21 mouse cellular contexts compared by ENCODE assay signal in the genomic region with DNA sequence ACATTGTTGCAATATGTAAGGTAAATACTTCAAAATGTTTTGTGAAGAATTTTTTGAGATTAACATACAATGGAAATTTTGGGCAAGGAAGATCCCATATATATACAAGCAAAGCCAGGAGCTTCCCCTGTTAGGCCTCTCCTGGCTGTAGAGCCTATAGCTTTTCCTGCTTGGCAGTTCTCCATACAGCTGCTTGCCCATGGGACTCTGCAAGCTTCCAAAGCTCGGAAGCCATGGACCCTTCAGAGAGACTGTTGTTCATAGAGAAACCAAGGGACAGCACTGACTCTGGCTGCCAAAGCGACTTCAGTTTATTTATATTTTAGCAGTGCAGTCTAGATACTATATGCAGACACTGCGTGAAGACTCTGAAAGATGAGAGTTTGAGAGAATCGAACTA. TPM values are rescaled to one million over a fixed set of nuclear protein-coding genes. Genes with fewer than 3 reads are reported as not detected.
DNase-seq lines count a peak whose midpoint lies in the region; ATAC-seq and TF ChIP-seq lines count a peak whose summit lies in the region.
"Had no signal": no experiment of that assay in that cellular context is flagged by ENCODE, and none has a peak within 500 bp of the region (broad histone marks: within the 10 kb centered on the region; RNA-seq: fewer than 3 reads in every experiment).

No protein-coding gene starts in this region.

- no peak for TF ChIP-seq CTCF in lung, embryonic 14.5 days (IDR thresholded peaks at IDR 0.05; ENCODE audit: low read depth)
- no peak for TF ChIP-seq CTCF in lung, adult 2 months (IDR thresholded peaks at IDR 0.05; ENCODE audit: insufficient read depth, low read length)

- TF ChIP-seq POLR2A in limb, embryonic 14.5 days (IDR thresholded peaks at IDR 0.05; ENCODE audit: borderline replicate concordance, extremely low read depth, insufficient read depth, insufficient read length): no peak
- no peak for TF ChIP-seq POLR2A in lung, adult 2 months (IDR thresholded peaks at IDR 0.05; ENCODE audit: borderline replicate concordance, extremely low read depth, low read depth, low read length)

- H3K4me1 ChIP-seq in embryonic facial prominence, embryonic 14.5 days (ENCODE audit: control insufficient read depth, insufficient read depth, low read length): no peaks in the 10 kb centered on the region
- no peaks in the 10 kb centered on the region for H3K4me1 ChIP-seq in embryonic facial prominence, embryonic 10.5 days
- no peaks in the 10 kb centered on the region for H3K4me1 ChIP-seq in limb, embryonic 14.5 days (ENCODE audit: control insufficient read depth, insufficient read depth, low read length)
- no peaks in the 10 kb centered on the region for H3K4me1 ChIP-seq in limb, embryonic 10.5 days
- H3K4me1 ChIP-seq in lung, embryonic 14.5 days (ENCODE audit: insufficient read depth): no peaks in the 10 kb centered on the region
- no peaks in the 10 kb centered on the region for H3K4me1 ChIP-seq in lung, adult 2 months (ENCODE audit: control insufficient read depth, insufficient read depth, low read length)

- no peak overlapping the region for H3K4me3 ChIP-seq in embryonic facial prominence, embryonic 14.5 days (ENCODE audit: low read depth, low read length)
- no peak overlapping the region for H3K4me3 ChIP-seq in embryonic facial prominence, embryonic 10.5 days
- no peak overlapping the region for H3K4me3 ChIP-seq in limb, embryonic 14.5 days (replicated peaks; ENCODE audit: low read length)
- no peak overlapping the region for H3K4me3 ChIP-seq in limb, embryonic 10.5 days
- H3K4me3 ChIP-seq in lung, embryonic 14.5 days (ENCODE audit: low read depth, low read length): no peak overlapping the region
- H3K4me3 ChIP-seq in lung, adult 2 months (replicated peaks; ENCODE audit: extremely low read depth, low read depth, low read length): no peak overlapping the region

- DNase-seq in embryonic facial prominence, embryonic 14.5 days (ENCODE audit: low spot score): peak; percentile 63
- no peak for DNase-seq in embryonic facial prominence, embryonic 10.5 days (ENCODE audit: low spot score)
- DNase-seq in limb, embryonic 14.5 days (ENCODE audit: low spot score): peak; percentile 52
- DNase-seq in limb, embryonic 10.5 days (ENCODE audit: low spot score): no peak
- peak; percentile 66 for DNase-seq in lung, embryonic 14.5 days
- no peak for DNase-seq in lung, adult 2 months
- DNase-seq: adrenal gland, adult 2 months; adrenal gland, adult 8-10 months; adrenal gland, postnatal 10 days; adrenal gland, postnatal 14 days; adrenal gland, postnatal 25 days; adrenal gland, postnatal 36 days; B cell, adult 2 months; cerebellum, adult 11 months; cerebellum, adult 11-12 months; cerebellum, adult 18-20 months had no signal

- ATAC-seq in embryonic facial prominence, embryonic 14.5 days (ENCODE audit: low read depth): peak; percentile 33; the same call in 1 of the 2 replicates
- ATAC-seq in limb, embryonic 14.5 days (ENCODE audit: low FRiP score, low read depth): no peak
- ATAC-seq in lung, embryonic 14.5 days (ENCODE audit: insufficient read depth): peak; percentile 73
- ATAC-seq: activated CD4-positive, CD25-positive, alpha-beta regulatory T cell, adult 4 months; CD4-positive, CD25-positive, alpha-beta regulatory T cell, adult 4 months; Patski had no signal

- H3K4me2 ChIP-seq in embryonic facial prominence, embryonic 14.5 days (ENCODE audit: low read depth, low read length): no peak overlapping the region
- no peak overlapping the region for H3K4me2 ChIP-seq in limb, embryonic 14.5 days (replicated peaks; ENCODE audit: low read depth, low read length, severe bottlenecking)
- no peak overlapping the region for H3K4me2 ChIP-seq in lung, embryonic 14.5 days

- H3K9ac ChIP-seq in embryonic facial prominence, embryonic 14.5 days (ENCODE audit: low read depth, low read length): no peak overlapping the region
- H3K9ac ChIP-seq in limb, embryonic 14.5 days (ENCODE audit: low read depth, low read length, severe bottlenecking): no peak overlapping the region
- no peak overlapping the region for H3K9ac ChIP-seq in lung, embryonic 14.5 days

- WGBS in embryonic facial prominence, embryonic 14.5 days: 62% methylated on average over 4 of the region's 4 CpGs
- WGBS in embryonic facial prominence, embryonic 10.5 days: 86% methylated on average over 4 of the region's 4 CpGs
- 72% methylated on average over 4 of the region's 4 CpGs for WGBS in limb, embryonic 14.5 days
- 86% methylated on average over 4 of the region's 4 CpGs for WGBS in limb, embryonic 10.5 days
- WGBS in lung, embryonic 14.5 days: 41% methylated on average over 4 of the region's 4 CpGs
- WGBS in lung, adult 2 months: 61% methylated on average over 4 of the region's 4 CpGs

- H3K27ac ChIP-seq in embryonic facial prominence, embryonic 14.5 days (replicated peaks; ENCODE audit: low read depth, low read length): no peak overlapping the region
- no peak overlapping the region for H3K27ac ChIP-seq in embryonic facial prominence, embryonic 10.5 days (replicated peaks)
- no peak overlapping the region for H3K27ac ChIP-seq in limb, embryonic 14.5 days (replicated peaks; ENCODE audit: low read depth, low read length)
- H3K27ac ChIP-seq in limb, embryonic 10.5 days: no peak overlapping the region
- no peak overlapping the region for H3K27ac ChIP-seq in lung, embryonic 14.5 days (ENCODE audit: low read depth)

- no peaks in the 10 kb centered on the region for H3K36me3 ChIP-seq in embryonic facial prominence, embryonic 14.5 days (ENCODE audit: control insufficient read depth, insufficient read depth, low read length)
- H3K36me3 ChIP-seq in embryonic facial prominence, embryonic 10.5 days (replicated peaks): no peaks in the 10 kb centered on the region
- no peaks in the 10 kb centered on the region for H3K36me3 ChIP-seq in limb, embryonic 14.5 days (ENCODE audit: control insufficient read depth, insufficient read depth, low read length)
- no peaks in the 10 kb centered on the region for H3K36me3 ChIP-seq in limb, embryonic 10.5 days
- H3K36me3 ChIP-seq in lung, embryonic 14.5 days (ENCODE audit: insufficient read depth): no peaks in the 10 kb centered on the region
- H3K36me3 ChIP-seq: G1E had no signal

- H3K27me3 ChIP-seq in embryonic facial prominence, embryonic 14.5 days (replicated peaks; ENCODE audit: control insufficient read depth, insufficient read depth, low read length): no peaks in the 10 kb centered on the region
- no peaks in the 10 kb centered on the region for H3K27me3 ChIP-seq in embryonic facial prominence, embryonic 10.5 days (replicated peaks; ENCODE audit: low read depth, poor library complexity, severe bottlenecking)
- H3K27me3 ChIP-seq in limb, embryonic 14.5 days (ENCODE audit: control insufficient read depth, insufficient read depth, low read length): no peaks in the 10 kb centered on the region
- no peaks in the 10 kb centered on the region for H3K27me3 ChIP-seq in limb, embryonic 10.5 days (ENCODE audit: low read depth, poor library complexity, severe bottlenecking)
- no peaks in the 10 kb centered on the region for H3K27me3 ChIP-seq in lung, embryonic 14.5 days (ENCODE audit: insufficient read depth, low read length)
- H3K27me3 ChIP-seq: CH12.LX had no signal

- no peaks in the 10 kb centered on the region for H3K9me3 ChIP-seq in embryonic facial prominence, embryonic 14.5 days (ENCODE audit: control insufficient read depth, low read length)
- H3K9me3 ChIP-seq in embryonic facial prominence, embryonic 10.5 days: no peaks in the 10 kb centered on the region
- no peaks in the 10 kb centered on the region for H3K9me3 ChIP-seq in limb, embryonic 14.5 days (ENCODE audit: control insufficient read depth, low read length)
- no peaks in the 10 kb centered on the region for H3K9me3 ChIP-seq in limb, embryonic 10.5 days (replicated peaks)
- no peaks in the 10 kb centered on the region for H3K9me3 ChIP-seq in lung, embryonic 14.5 days (ENCODE audit: low read depth, low read length)
- H3K9me3 ChIP-seq: G1E had no signal

RNA-seq across cellular contexts. Expression of a gene that starts 39.8 kb away (rescaled TPM):
- polyA plus RNA-seq in embryonic facial prominence, embryonic 14.5 days (2014; fragmentation: Nextera tagmentation; extraction: Ambion mirVana): 23.4 and 28.7 TPM in 2 replicates
- 52.5 and 60.3 TPM in 2 replicates for polyA plus RNA-seq in embryonic facial prominence, embryonic 10.5 days (2016; fragmentation: Nextera tagmentation; extraction: Ambion mirVana)
- polyA plus RNA-seq in limb, embryonic 14.5 days (2012; rRNA removed): 13.1 and 15.9 TPM in 2 replicates
- 26.7 and 28.6 TPM in 2 replicates for polyA plus RNA-seq in limb, embryonic 14.5 days (2014; fragmentation: Nextera tagmentation; extraction: Ambion mirVana)
- polyA plus RNA-seq in limb, embryonic 10.5 days (2016; fragmentation: Nextera tagmentation; extraction: Ambion mirVana): 48.8 and 52.8 TPM in 2 replicates
- 35.1 and 37.4 TPM in 2 replicates for polyA plus RNA-seq in lung, embryonic 14.5 days (2014; fragmentation: Nextera tagmentation; extraction: Ambion mirVana)
- polyA plus RNA-seq in lung, adult 2 months (2012; rRNA removed): 2.0 and 2.5 TPM in 2 replicates

Comparison
In these comparisons a context has a peak if more than half of its experiments do, and no peak if none do; other contexts are left out.
1. DNase-seq: peak in embryonic facial prominence, embryonic 14.5 days (single experiment), limb, embryonic 14.5 days (single experiment) and lung, embryonic 14.5 days (single experiment); none in embryonic facial prominence, embryonic 10.5 days (single experiment), limb, embryonic 10.5 days (single experiment) and lung, adult 2 months (single experiment).